Mouse (Mus musculus): ENCODE data around the gene Ank3. TPM values are rescaled to one million over a fixed set of nuclear protein-coding genes. Genes with fewer than 3 reads are reported as not detected.
A peak's percentile ranks its signal among the peaks of the same experiment; 100 is the strongest.

Ank3 gene
- total and polyA plus RNA-seq, 3 experiments, result 3.2 to 6.7 TPM; not detected in 1

GRCm38 (mm10) chr10:69890389-69890985 is 491.9 kb downstream of the Ank3 start:
- peak; percentile 61 for DNase-seq (ENCODE audit: low read depth, low spot score)
- Histone ChIP-seq H3K4me3 (ENCODE audit: control insufficient read depth in 1 of 2, insufficient read depth in 1 of 2, low read depth in 2 of 2, low read length in 2 of 2) (no peak overlapping the region), H3K9me3 (replicated peaks; ENCODE audit: insufficient read depth, low read length) (no peaks in the 10 kb centered on the region), H3K36me3 (ENCODE audit: control insufficient read depth in 1 of 2, insufficient read depth in 2 of 2, low read length in 2 of 2) (peaks cover 0 to 11% of the 10 kb centered on the region in 2 experiments; a peak in 2 of 4 replicates), H3K79me2 (ENCODE audit: control insufficient read depth, insufficient read depth, low read length, poor library complexity) (no peaks in the 10 kb centered on the region), H3K27me3 (ENCODE audit: control insufficient read depth in 1 of 2, insufficient read depth in 2 of 2, low read length in 2 of 2) (0 out of 4 replicates have a peak, but pooled peaks cover 0 to 1% of the 10 kb centered on the region in 2 experiments), H3K9ac (ENCODE audit: control insufficient read depth, low read depth, low read length, poor library complexity, severe bottlenecking) (0 out of 2 replicates have a peak overlapping the region, but pooled peaks have one; percentile 26), H3K27ac (ENCODE audit: control insufficient read depth, low read depth, low read length) (no peak overlapping the region), H3K4me1 (ENCODE audit: control insufficient read depth in 1 of 2, insufficient read depth in 2 of 2, low read length in 2 of 2) (peaks cover 2 to 18% of the 10 kb centered on the region in 2 experiments; a peak in 2 of 4 replicates)
- TF ChIP-seq EP300 (IDR thresholded peaks at IDR 0.05; ENCODE audit: low read depth in 1 of 2, low read length in 2 of 2) (peak; percentile 6 to 39; a peak in 1 of 4 replicates), RAD21 (IDR thresholded peaks at IDR 0.05; ENCODE audit: low read depth, low read length) (no peak)

- no peak for DNase-seq (ENCODE audit: low read depth, low spot score)
- Histone ChIP-seq H3K9ac (ENCODE audit: control insufficient read depth, low read depth, low read length, poor library complexity, severe bottlenecking) (no peak overlapping the region), H3K27ac (ENCODE audit: control insufficient read depth, low read depth, low read length) (no peak overlapping the region), H3K9me3 (replicated peaks; ENCODE audit: insufficient read depth, low read length) (no peaks in the 10 kb centered on the region), H3K4me3 (ENCODE audit: control insufficient read depth in 1 of 2, insufficient read depth in 1 of 2, low read depth in 2 of 2, low read length in 2 of 2) (no peak overlapping the region), H3K36me3 (ENCODE audit: control insufficient read depth in 1 of 2, insufficient read depth in 2 of 2, low read length in 2 of 2) (peaks cover 0 to 11% of the 10 kb centered on the region in 2 experiments; a peak in 2 of 4 replicates), H3K27me3 (ENCODE audit: control insufficient read depth in 1 of 2, insufficient read depth in 2 of 2, low read length in 2 of 2) (0 out of 4 replicates have a peak, but pooled peaks cover 0 to 3% of the 10 kb centered on the region in 2 experiments), H3K4me1 (ENCODE audit: control insufficient read depth in 1 of 2, insufficient read depth in 2 of 2, low read length in 2 of 2) (peaks cover 2 to 18% of the 10 kb centered on the region in 2 experiments; a peak in 2 of 4 replicates), H3K79me2 (ENCODE audit: control insufficient read depth, insufficient read depth, low read length, poor library complexity) (no peaks in the 10 kb centered on the region)
- TF ChIP-seq CHD2 (IDR thresholded peaks at IDR 0.05; ENCODE audit: low read length) (no peak), POLR2AphosphoS2 (IDR thresholded peaks at IDR 0.05; ENCODE audit: low read length) (no peak), ZC3H11A (IDR thresholded peaks at IDR 0.05; ENCODE audit: low read depth, low read length) (no peak)
These were observed 493.6 kb downstream of the Ank3 start for GRCm38 (mm10) chr10:69892162-69892561.

- Histone ChIP-seq H3K9me3 (replicated peaks; ENCODE audit: insufficient read depth, low read length) (no peaks in the 10 kb centered on the region), H3K79me2 (ENCODE audit: control insufficient read depth, insufficient read depth, low read length, poor library complexity) (no peaks in the 10 kb centered on the region), H3K4me3 (ENCODE audit: control insufficient read depth in 1 of 2, insufficient read depth in 1 of 2, low read depth in 2 of 2, low read length in 2 of 2) (no peak overlapping the region), H3K9ac (ENCODE audit: control insufficient read depth, low read depth, low read length, poor library complexity, severe bottlenecking) (no peak overlapping the region), H3K4me1 (ENCODE audit: control insufficient read depth in 1 of 2, insufficient read depth in 2 of 2, low read length in 2 of 2) (0 out of 4 replicates have a peak, but pooled peaks cover 0 to 3% of the 10 kb centered on the region in 2 experiments), H3K36me3 (ENCODE audit: control insufficient read depth in 1 of 2, insufficient read depth in 2 of 2, low read length in 2 of 2) (peaks cover 0 to 3% of the 10 kb centered on the region in 2 experiments; a peak in 1 of 4 replicates), H3K27me3 (ENCODE audit: control insufficient read depth in 1 of 2, insufficient read depth in 2 of 2, low read length in 2 of 2) (peaks cover 0 to 8% of the 10 kb centered on the region in 2 experiments; a peak in 3 of 4 replicates), H3K27ac (ENCODE audit: control insufficient read depth, low read depth, low read length) (no peak overlapping the region)
- no peak for DNase-seq (ENCODE audit: low read depth, low spot score)
- TF ChIP-seq MEF2A (IDR thresholded peaks at IDR 0.05; ENCODE audit: extremely low read depth, insufficient replicate concordance, low read depth, low read length, poor library complexity, severe bottlenecking) (no peak), JUND (IDR thresholded peaks at IDR 0.05; ENCODE audit: low read depth, low read length) (no peak), USF1 (IDR thresholded peaks at IDR 0.05; ENCODE audit: low read depth, low read length) (no peak), CHD2 (IDR thresholded peaks at IDR 0.05; ENCODE audit: low read length) (no peak)
These were observed 497.0 kb downstream of the Ank3 start for GRCm38 (mm10) chr10:69895606-69896005.

Data from MEL (cell line).